Comparison of ENCODE assay signal across 9 mouse cellular contexts in the genomic region with DNA sequence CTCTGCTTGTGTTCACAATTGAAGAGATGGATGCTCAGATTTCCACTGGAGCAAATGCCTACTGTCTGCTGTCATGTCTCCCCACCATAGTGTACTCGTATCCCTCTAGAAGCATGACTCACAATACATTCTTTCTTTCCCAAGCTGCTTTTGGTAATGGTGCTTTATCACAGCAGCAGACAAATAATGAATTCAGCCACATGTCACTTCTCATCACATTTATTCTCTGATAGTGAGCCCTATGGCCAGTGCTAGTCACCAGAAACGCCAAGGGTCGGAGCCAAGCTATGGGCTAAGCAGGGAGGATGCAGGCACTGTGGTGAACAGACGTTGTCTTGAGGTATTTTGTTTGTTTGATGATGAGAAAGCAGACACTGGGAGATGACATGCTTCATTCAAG.
"Had no signal": no experiment of that assay in that cellular context is flagged by ENCODE, and none has a peak within 500 bp of the region (broad histone marks: within the 10 kb centered on the region; RNA-seq: fewer than 3 reads in every experiment).

No protein-coding gene starts in this region.

- DNase-seq: kidney, adult 11 months; kidney, adult 8-10 months; kidney, postnatal 10 days; kidney, postnatal 4 days; layer of hippocampus, adult 9-11 months; liver, postnatal 0 days; lung, embryonic 14.5 days; thymus, adult 18-20 months; thymus, postnatal 4 days had no signal
